Mouse (Mus musculus): ENCODE measurements around the gene Cd3e. TPM values are rescaled to one million over a fixed set of nuclear protein-coding genes. Genes with fewer than 3 reads are reported as not detected.

Cd3e gene
- polyA plus RNA-seq, 1 experiment from 2014 or later = 0.55 TPM

GRCm38 (mm10) chr9:44992271-44992670 is 17.2 kb downstream of the Cd3e start:
- Histone ChIP-seq H3K4me1 (no peaks in the 10 kb centered on the region), H3K9ac (no peak overlapping the region), H3K36me3 (no peaks in the 10 kb centered on the region), H3K27ac (replicated peaks) (no peak overlapping the region), H3K4me2 (no peak overlapping the region), H3K27me3 (replicated peaks) (peaks cover 3% of the 10 kb centered on the region; the same call in 1 of the 2 replicates), H3K9me3 (no peaks in the 10 kb centered on the region), H3K4me3 (no peak overlapping the region)
- no peak for ATAC-seq (ENCODE audit: extremely low read depth, insufficient number of reproducible peaks, low FRiP score, low TSS enrichment)

- no peak for ATAC-seq (ENCODE audit: extremely low read depth, insufficient number of reproducible peaks, low FRiP score, low TSS enrichment)
- 66% methylated on average over 2 of the region's 2 CpGs for WGBS
- Histone ChIP-seq H3K9me3 (no peaks in the 10 kb centered on the region), H3K9ac (no peak overlapping the region), H3K27ac (replicated peaks) (no peak overlapping the region), H3K4me3 (no peak overlapping the region), H3K4me2 (no peak overlapping the region), H3K36me3 (no peaks in the 10 kb centered on the region), H3K4me1 (no peaks in the 10 kb centered on the region), H3K27me3 (replicated peaks) (peaks cover 3% of the 10 kb centered on the region; the same call in 1 of the 2 replicates)
Measured at GRCm38 (mm10) chr9:44991821-44992220, 17.6 kb downstream of the Cd3e start.

GRCm38 (mm10) chr9:44986976-44987375 is 22.5 kb downstream of the Cd3e start:
- ATAC-seq (ENCODE audit: extremely low read depth, insufficient number of reproducible peaks, low FRiP score, low TSS enrichment) = no peak
- Histone ChIP-seq H3K9ac (no peak overlapping the region), H3K9me3 (no peaks in the 10 kb centered on the region), H3K36me3 (no peaks in the 10 kb centered on the region), H3K4me1 (no peaks in the 10 kb centered on the region), H3K27me3 (replicated peaks) (peaks cover 9% of the 10 kb centered on the region), H3K4me2 (no peak overlapping the region), H3K27ac (replicated peaks) (no peak overlapping the region), H3K4me3 (no peak overlapping the region)
- WGBS = 66% methylated on average over 5 of the region's 5 CpGs

- H3K27ac ChIP-seq (replicated peaks) = no peak overlapping the region
Measured at GRCm38 (mm10) chr9:44986242-44986781, 23.1 kb downstream of the Cd3e start.

GRCm38 (mm10) chr9:44985721-44986161 is 23.7 kb downstream of the Cd3e start:
- H3K9me3 ChIP-seq = no peaks in the 10 kb centered on the region
- H3K9ac ChIP-seq = no peak overlapping the region
- WGBS = 72% methylated on average over 3 of the region's 3 CpGs
- peak overlapping the region; percentile 18; the same call in 1 of the 2 replicates for H3K4me2 ChIP-seq
- no peak overlapping the region for H3K27ac ChIP-seq (replicated peaks)
- H3K27me3 ChIP-seq (replicated peaks) = peaks cover 9% of the 10 kb centered on the region
- H3K4me1 ChIP-seq = no peaks in the 10 kb centered on the region
- no peak for ATAC-seq (ENCODE audit: extremely low read depth, insufficient number of reproducible peaks, low FRiP score, low TSS enrichment)
- no peak overlapping the region for H3K4me3 ChIP-seq
- H3K36me3 ChIP-seq = no peaks in the 10 kb centered on the region

More at GRCm38 (mm10) chr9:44986242-44986781, 23.1 kb downstream of the Cd3e start:
- Histone ChIP-seq H3K9me3 (no peaks in the 10 kb centered on the region), H3K4me3 (no peak overlapping the region), H3K4me2 (peak overlapping the region; percentile 18; the same call in 1 of the 2 replicates), H3K27me3 (replicated peaks) (peaks cover 9% of the 10 kb centered on the region), H3K4me1 (no peaks in the 10 kb centered on the region), H3K36me3 (no peaks in the 10 kb centered on the region), H3K9ac (no peak overlapping the region)
- no peak for ATAC-seq (ENCODE audit: extremely low read depth, insufficient number of reproducible peaks, low FRiP score, low TSS enrichment)
- WGBS = 51% methylated on average over 14 of the region's 14 CpGs

DNA sequence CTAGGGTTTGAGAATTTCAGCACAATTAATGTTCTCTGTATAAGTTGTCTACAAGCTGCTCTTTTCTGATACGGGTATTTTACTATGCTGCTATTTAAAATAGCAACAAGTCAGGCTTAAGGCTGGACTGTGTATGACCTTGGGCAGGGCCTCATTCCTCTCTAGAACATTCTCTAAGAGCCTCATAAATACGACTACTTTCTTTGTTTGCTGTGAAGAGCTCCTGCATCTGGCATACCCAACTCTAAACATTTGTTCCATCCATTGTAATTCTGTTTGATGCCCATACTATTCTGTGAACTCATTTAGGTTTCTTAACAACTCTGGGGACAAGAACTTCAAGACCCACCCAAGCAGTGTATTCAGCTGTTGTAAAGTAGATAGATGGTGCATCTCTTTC is 26.4 kb downstream of the Cd3e start:
- H3K27me3 ChIP-seq (replicated peaks) = peaks cover 32% of the 10 kb centered on the region
- WGBS = 47% methylated on average over 2 of the region's 2 CpGs
- no peaks in the 10 kb centered on the region for H3K9me3 ChIP-seq
- no peak for ATAC-seq (ENCODE audit: extremely low read depth, insufficient number of reproducible peaks, low FRiP score, low TSS enrichment)
- no peak overlapping the region for H3K4me3 ChIP-seq
- no peak overlapping the region for H3K4me2 ChIP-seq
- H3K36me3 ChIP-seq = no peaks in the 10 kb centered on the region
- H3K9ac ChIP-seq = no peak overlapping the region
- H3K27ac ChIP-seq (replicated peaks) = no peak overlapping the region
- no peaks in the 10 kb centered on the region for H3K4me1 ChIP-seq

DNA sequence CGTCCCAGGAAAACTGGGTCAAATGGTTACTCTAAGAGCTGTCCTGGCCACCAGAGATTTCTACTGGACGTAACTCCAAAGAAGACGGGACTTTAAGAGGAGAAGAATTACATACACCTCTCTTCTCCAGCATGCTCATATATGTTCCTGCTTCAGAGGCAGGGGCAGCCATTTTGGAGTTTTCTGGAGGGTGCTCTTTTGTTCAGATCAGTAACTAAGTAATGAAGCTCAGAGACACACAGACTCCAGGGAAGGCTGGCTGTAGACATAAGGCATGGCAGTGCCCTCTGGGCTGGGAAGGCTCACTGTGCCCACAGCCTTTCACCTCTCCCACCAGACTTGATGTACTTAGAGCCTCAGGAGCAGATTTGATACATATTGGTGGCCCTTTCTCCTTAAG is 26.9 kb downstream of the Cd3e start:
- Histone ChIP-seq H3K4me2 (no peak overlapping the region), H3K36me3 (no peaks in the 10 kb centered on the region), H3K27ac (replicated peaks) (no peak overlapping the region), H3K9ac (no peak overlapping the region), H3K4me3 (no peak overlapping the region), H3K27me3 (replicated peaks) (peaks cover 37% of the 10 kb centered on the region), H3K4me1 (no peaks in the 10 kb centered on the region), H3K9me3 (no peaks in the 10 kb centered on the region)
- ATAC-seq (ENCODE audit: extremely low read depth, insufficient number of reproducible peaks, low FRiP score, low TSS enrichment) = no peak
- WGBS = 64% methylated on average over 3 of the region's 3 CpGs

DNA sequence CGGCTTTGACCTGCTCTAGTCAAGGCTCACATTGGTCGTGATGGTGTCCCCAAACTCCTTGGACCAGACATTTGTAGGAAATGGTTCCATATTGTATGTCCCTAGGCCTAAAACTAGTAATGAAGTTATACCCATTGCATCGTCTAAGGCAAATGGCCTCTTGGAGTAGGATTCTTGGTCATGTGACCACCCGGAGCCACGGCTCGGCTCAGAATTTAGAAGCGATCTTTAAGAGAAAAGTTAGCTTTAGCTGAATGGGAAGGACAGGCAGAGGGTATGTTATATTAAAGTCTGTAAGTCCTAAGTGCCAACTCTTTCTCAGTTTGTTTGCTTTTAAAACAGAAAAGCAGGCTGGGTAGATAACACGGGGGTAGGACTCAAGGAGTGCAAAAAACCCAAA is 27.3 kb downstream of the Cd3e start:
- WGBS = 83% methylated on average over 8 of the region's 8 CpGs
- Histone ChIP-seq H3K4me2 (no peak overlapping the region), H3K4me1 (no peaks in the 10 kb centered on the region), H3K9me3 (no peaks in the 10 kb centered on the region), H3K36me3 (no peaks in the 10 kb centered on the region), H3K9ac (no peak overlapping the region), H3K4me3 (no peak overlapping the region), H3K27me3 (replicated peaks) (peaks cover 41% of the 10 kb centered on the region), H3K27ac (replicated peaks) (no peak overlapping the region)
- no peak for ATAC-seq (ENCODE audit: extremely low read depth, insufficient number of reproducible peaks, low FRiP score, low TSS enrichment)

DNA sequence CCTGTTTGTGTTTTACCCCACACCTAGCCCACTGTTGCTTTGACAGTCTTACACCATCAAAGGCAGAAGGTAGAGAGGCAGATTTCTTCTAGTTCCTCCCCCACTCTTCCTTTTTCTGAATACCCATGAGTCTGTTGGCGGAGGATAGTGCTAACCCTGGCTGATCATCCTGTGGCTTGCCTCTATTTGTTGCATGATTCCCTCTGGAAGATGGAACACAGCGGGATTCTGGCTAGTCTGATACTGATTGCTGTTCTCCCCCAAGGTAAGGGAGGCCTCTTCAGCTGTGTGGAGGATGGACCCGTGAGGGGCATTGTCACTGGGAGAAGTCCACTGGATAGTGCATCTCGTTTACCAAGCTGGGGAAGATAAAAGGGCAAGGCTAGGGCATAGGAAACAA is 27.8 kb downstream of the Cd3e start, which contains the start of gene Cd3d:
TSS of gene Cd3d (plus strand) at position 111 of the 400 bp plus-strand sequence.
- no peak within 1 kb of the TSS for H3K9ac ChIP-seq
- H3K4me1 ChIP-seq = no peaks in the 10 kb centered on the region
- no peak within 1 kb of the TSS for H3K4me2 ChIP-seq
- peaks cover 46% of the 10 kb centered on the region for H3K27me3 ChIP-seq (replicated peaks)
- 67% methylated on average over 4 of the region's 4 CpGs for WGBS
- no peak within 1 kb of the TSS for H3K27ac ChIP-seq (replicated peaks)
- H3K9me3 ChIP-seq = no peaks in the 10 kb centered on the region
- ATAC-seq (ENCODE audit: extremely low read depth, insufficient number of reproducible peaks, low FRiP score, low TSS enrichment) = no peak
- no peak within 1 kb of the TSS for H3K4me3 ChIP-seq
- H3K36me3 ChIP-seq = no peaks in the 10 kb centered on the region

DNA sequence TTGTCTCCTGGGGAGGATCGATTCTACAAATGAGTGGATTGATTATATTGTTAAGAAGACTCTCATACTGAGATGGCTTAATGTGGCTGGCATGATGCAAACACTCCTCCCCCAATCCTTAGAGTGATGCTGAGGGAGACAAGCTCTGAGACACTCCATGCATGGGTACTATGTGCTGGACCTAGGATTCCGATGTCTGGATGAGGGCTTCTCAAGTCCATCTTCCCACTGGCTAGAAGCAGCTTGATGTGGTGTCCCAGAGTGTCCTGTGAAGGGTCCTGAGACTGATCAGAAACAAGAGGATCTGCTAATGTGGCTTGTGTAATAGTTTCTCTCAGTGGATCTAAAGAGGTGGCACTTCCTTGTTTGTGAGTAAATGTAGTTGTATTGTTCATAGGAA is 28.3 kb downstream of the Cd3e start:
- peaks cover 51% of the 10 kb centered on the region for H3K27me3 ChIP-seq (replicated peaks)
- H3K9me3 ChIP-seq = no peaks in the 10 kb centered on the region
- no peak overlapping the region for H3K4me3 ChIP-seq
- WGBS = 82% methylated on average over 2 of the region's 2 CpGs
- H3K4me1 ChIP-seq = no peaks in the 10 kb centered on the region
- H3K4me2 ChIP-seq = no peak overlapping the region
- no peak for ATAC-seq (ENCODE audit: extremely low read depth, insufficient number of reproducible peaks, low FRiP score, low TSS enrichment)
- H3K36me3 ChIP-seq = no peaks in the 10 kb centered on the region
- no peak overlapping the region for H3K27ac ChIP-seq (replicated peaks)
- H3K9ac ChIP-seq = no peak overlapping the region

GRCm38 (mm10) chr9:44980242-44980641 is 29.2 kb downstream of the Cd3e start, which contains the start of gene Cd3g:
Cd3g (minus strand) TSS chr9:44980431.
- WGBS = 51% methylated on average over 3 of the region's 3 CpGs
- Histone ChIP-seq H3K36me3 (no peaks in the 10 kb centered on the region), H3K4me2 (no peak within 1 kb of the TSS), H3K27me3 (replicated peaks) (peaks cover 55% of the 10 kb centered on the region), H3K4me1 (no peaks in the 10 kb centered on the region), H3K9me3 (no peaks in the 10 kb centered on the region), H3K27ac (replicated peaks) (no peak within 1 kb of the TSS), H3K4me3 (no peak within 1 kb of the TSS), H3K9ac (no peak within 1 kb of the TSS)
- no peak for ATAC-seq (ENCODE audit: extremely low read depth, insufficient number of reproducible peaks, low FRiP score, low TSS enrichment)

DNA sequence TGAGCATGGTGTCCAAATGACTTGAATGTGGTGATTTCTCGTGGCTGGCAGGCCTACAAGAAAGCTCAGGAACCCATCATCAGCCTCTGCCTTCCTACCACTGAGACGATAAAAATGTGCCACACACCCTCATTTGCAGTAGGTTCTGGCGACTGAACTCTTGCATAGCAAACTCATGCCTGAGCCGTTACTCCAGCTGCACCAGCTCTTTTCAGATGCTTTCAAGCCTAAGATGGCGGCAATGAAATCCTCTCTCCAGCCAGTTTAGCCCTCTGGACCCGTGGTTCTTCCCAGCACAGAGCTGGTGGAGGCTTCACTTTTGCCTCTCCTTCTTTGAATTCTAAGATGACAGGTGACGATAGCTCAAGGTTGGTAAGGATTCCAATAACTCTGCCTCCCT is 29.6 kb downstream of the Cd3e start:
- Histone ChIP-seq H3K4me3 (no peak overlapping the region), H3K27me3 (replicated peaks) (peaks cover 54% of the 10 kb centered on the region), H3K9ac (no peak overlapping the region), H3K36me3 (no peaks in the 10 kb centered on the region), H3K27ac (replicated peaks) (no peak overlapping the region), H3K9me3 (no peaks in the 10 kb centered on the region), H3K4me1 (no peaks in the 10 kb centered on the region), H3K4me2 (no peak overlapping the region)
- ATAC-seq (ENCODE audit: extremely low read depth, insufficient number of reproducible peaks, low FRiP score, low TSS enrichment) = no peak
- 65% methylated on average over 7 of the region's 7 CpGs for WGBS
